Mouse (Mus musculus) inflammation-experienced regulatory T-cells, adult 6 months (primary cell): ENCODE measurements around the gene Olfr612. TPM values are rescaled to one million over a fixed set of nuclear protein-coding genes. Genes with fewer than 3 reads are reported as not detected.
"Not testable (repeated sequence)": the region's sequence is repeated elsewhere in the genome, so short reads cannot be mapped to it uniquely, and the experiment has no call there.

ENCODE experiments used
- ATAC-seq: one replicate; pipeline ENCODE4 v1.8.0; 2017
- polyA plus RNA-seq, 3 experiments: library from polyadenylated mRNA; unstranded; fragments of 100-300 nt; shearing (Covaris generic); gene quantifications; one replicate each; pipeline ENCODE4 v1.2.1; 2017

The Olfr612 gene
- polyA plus RNA-seq: not detected

DNA sequence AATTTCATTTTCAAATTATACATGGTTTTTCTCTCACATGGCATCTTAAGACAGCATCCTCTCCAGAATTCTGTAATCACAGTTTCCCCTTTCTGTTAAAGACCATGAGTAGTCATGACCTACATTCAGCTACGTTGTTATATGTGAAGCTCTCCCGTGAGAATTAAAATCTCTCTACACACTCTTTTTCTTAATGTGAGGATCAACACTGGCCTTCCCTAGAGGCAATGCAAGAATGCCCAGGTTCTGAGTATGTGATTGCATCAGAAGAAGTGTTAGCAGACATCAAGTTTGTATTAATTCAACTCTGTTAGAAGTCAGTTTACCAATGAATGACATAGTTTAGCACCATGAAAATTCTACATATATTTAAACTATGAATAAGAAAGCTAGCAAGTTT, at the start of gene Olfr612:
TSS of gene Olfr612 (minus strand) at position 101 of the 400 bp plus-strand sequence.
- not testable (repeated sequence) for ATAC-seq

DNA sequence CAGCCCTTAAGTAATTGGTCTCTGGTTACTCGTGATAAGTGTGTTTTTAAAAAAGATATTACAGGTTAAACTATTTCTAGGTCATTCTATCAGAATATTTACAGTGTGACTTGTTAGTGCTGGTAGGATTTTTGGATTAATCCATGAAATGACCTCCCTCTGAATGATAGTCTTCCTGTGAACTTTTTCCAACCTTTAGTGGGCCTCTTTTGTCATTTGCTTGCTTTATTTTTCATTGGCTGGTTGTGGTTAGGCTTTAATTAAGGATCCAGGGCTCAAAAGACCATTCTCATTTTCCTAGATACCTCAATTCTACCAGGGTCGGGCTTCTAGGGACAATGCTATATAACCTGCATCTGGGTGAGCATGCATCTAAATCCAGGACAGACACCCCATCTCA, 47.3 kb upstream of the Olfr612 start, which contains the start of gene Olfr618:
TSS of gene Olfr618 (plus strand) at position 301 of the 400 bp plus-strand sequence.
- no peak for ATAC-seq

DNA sequence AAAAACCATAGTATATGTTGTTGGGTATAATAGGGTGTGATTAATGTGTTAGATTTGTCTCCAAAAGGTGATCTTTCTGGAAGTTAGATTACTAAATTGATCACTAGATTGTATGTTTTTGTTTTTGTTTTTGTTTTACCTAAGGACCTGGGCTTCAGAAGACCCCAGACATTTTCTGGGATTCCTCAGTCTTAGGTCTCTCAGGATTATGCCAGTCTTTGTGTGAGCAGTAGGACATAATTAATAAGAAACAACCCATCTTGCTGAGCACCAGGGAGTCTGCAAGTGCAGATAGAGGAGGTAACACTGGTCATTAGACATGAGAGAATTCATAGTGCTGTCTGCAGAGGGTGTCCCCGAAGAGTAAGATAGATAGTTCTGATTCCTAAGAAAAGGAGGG, 30.2 kb upstream of the Olfr612 start, which contains the start of gene Olfr617:
TSS of gene Olfr617 (plus strand) at position 301 of the 400 bp plus-strand sequence.
- ATAC-seq: no peak

DNA sequence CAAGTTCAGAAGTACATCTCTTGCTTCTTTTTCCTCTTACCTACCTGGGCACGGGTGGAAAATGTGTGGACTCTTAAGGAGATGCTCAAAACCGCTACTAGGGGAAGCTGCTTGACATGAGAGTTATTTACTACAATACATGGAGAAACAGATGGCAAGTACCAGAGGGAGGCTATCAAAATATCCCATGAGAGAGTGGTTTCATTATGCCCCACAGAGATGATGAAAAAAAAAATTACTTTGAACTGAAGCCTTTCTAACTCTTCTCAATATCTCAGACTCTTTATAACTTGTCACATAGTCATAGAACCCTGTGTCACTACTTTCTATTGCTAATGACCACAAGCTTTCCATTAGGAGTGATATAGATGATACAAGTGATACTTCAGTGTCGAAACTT, 26.5 kb upstream of the Olfr612 start, which contains the start of gene Olfr616:
TSS of gene Olfr616 (minus strand) at position 101 of the 400 bp plus-strand sequence.
- no peak for ATAC-seq

DNA sequence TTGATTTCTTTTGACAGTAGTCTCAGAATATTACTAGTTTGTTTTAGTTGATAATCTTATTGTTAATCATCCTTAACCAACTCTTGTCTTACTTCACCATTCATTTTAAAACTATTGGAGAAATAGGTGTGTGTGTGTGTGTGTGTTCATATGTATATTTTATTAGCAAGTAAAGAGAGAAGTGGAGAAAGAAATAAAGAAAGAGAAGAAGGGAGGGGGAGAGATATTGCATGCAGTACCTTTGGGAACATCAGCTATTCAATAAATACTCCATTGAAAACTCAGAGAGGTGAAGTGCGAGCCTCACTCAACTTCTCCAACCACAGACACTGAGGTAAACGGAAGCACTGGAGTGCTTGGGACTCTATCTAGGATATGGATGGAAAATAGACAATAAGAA, 13.3 kb upstream of the Olfr612 start, which contains the start of gene Olfr615:
TSS of gene Olfr615 (plus strand) at position 301 of the 400 bp plus-strand sequence.
- ATAC-seq: no peak

DNA sequence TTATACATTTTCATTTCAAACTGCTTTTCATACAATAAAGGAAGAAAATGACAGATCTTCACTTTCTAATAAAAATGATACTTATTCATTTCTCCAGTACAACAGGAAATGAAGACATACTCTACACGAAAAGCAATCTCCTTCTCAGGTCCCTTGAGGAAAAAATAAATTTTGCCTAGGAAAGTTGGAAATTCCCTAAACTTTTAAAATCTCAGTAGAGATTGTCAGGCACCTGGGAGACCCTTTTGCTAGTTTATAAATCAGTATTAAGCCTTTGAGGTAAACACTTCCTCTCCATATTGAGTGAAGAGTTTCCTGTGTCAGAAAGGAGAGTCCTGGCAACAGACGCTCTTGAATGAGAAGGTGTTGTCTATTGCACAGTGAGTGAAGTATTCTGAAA, 5.3 kb upstream of the Olfr612 start, which contains the start of gene Olfr613:
TSS of gene Olfr613 (plus strand) at position 301 of the 400 bp plus-strand sequence.
- ATAC-seq: no peak

DNA sequence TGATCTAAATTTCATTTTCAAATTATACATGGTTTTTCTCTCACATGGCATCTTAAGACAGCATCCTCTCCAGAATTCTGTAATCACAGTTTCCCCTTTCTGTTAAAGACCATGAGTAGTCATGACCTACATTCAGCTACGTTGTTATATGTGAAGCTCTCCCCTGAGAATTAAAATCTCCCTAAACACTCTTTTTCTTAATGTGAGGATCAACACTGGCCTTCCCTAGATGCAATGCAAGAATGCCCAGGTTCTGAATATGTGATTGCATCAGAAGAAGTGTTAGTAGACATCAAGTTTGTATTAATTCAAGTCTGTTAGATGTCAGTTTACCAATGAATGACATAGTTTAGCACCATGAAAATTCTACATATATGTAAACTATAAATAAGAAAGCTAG, 21.8 kb downstream of the Olfr612 start, which contains the start of gene Olfr611:
TSS of gene Olfr611 (minus strand) at position 101 of the 400 bp plus-strand sequence.
- ATAC-seq: not testable (repeated sequence)

DNA sequence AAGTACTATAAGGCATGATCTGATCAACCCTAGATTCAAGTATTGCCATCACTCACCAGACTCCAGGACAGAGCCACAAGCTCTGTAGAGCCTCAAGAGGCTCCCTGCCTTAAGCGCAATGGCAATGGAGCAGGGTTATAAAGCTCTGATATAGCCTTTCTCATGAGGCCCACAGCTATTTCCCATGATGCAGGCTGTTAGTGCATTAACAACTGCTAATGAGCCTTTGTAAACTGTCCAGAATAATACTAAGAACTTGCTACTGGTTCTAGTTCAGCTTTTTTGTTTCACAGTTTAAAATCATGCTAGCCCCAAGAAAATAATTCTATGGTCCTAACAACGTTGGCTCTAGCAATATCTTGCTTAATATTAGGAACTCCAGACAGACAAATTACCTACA, 30.5 kb downstream of the Olfr612 start, which contains the start of gene Olfr610:
TSS of gene Olfr610 (minus strand) at position 101 of the 400 bp plus-strand sequence.
- no peak for ATAC-seq

DNA sequence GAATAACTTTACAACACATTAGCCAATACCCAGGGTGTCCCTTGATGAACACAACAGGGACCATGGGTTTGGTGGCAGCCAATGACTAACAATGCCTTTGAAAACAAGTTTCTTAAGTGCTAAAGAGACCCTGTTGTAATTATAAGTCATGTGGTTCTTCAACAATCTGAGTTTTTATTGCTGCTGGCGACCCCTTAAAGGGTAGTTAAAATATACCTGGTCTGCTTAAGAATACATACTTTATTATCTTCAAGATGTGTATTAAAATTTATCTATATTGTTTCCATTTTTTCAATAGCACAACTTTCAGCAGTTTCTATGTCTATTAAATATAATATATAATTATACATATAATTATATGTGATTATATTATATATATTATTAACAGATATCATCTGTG, 44.6 kb downstream of the Olfr612 start, which contains the start of gene Olfr609:
TSS of gene Olfr609 (minus strand) at position 101 of the 400 bp plus-strand sequence.
- ATAC-seq: no peak

Other genes starting within 250 kb of the Olfr612 start
- gene Olfr596, start 237.1 kb downstream of the Olfr612 start, polyA plus RNA-seq: not detected
- gene Olfr597, start 226.4 kb downstream of the Olfr612 start, polyA plus RNA-seq: under 1 TPM in 1 of 3 experiments, not detected in 2; 0.18 TPM
- not detected for gene Olfr598, start 219.1 kb downstream of the Olfr612 start, polyA plus RNA-seq
- gene Olfr599, start 206.8 kb downstream of the Olfr612 start, polyA plus RNA-seq: not detected
- gene Olfr600, start 193.0 kb downstream of the Olfr612 start, polyA plus RNA-seq: not detected
- not detected for gene Olfr601, start 180.1 kb downstream of the Olfr612 start, polyA plus RNA-seq
- not detected for gene Olfr603, start 156.5 kb downstream of the Olfr612 start, polyA plus RNA-seq
- gene Usp17lc, start 127.6 kb downstream of the Olfr612 start, polyA plus RNA-seq: not detected
- gene Olfr605, start 97.3 kb downstream of the Olfr612 start, polyA plus RNA-seq: not detected
- not detected for gene Olfr606, start 93.7 kb downstream of the Olfr612 start, polyA plus RNA-seq
- under 1 TPM in 1 of 3 experiments, not detected in 2; 0.09 TPM for gene Olfr607, start 78.6 kb downstream of the Olfr612 start, polyA plus RNA-seq
- not detected for gene Olfr608, start 72.8 kb downstream of the Olfr612 start, polyA plus RNA-seq
- gene Olfr609, start 44.7 kb downstream of the Olfr612 start, polyA plus RNA-seq: not detected
- gene Olfr610, start 30.6 kb downstream of the Olfr612 start, polyA plus RNA-seq: not detected
- not detected for gene Olfr611, start 21.9 kb downstream of the Olfr612 start, polyA plus RNA-seq
- not detected for gene Olfr613, start 5.4 kb upstream of the Olfr612 start, polyA plus RNA-seq
- gene Olfr615, start 13.4 kb upstream of the Olfr612 start, polyA plus RNA-seq: not detected
- gene Olfr616, start 26.4 kb upstream of the Olfr612 start, polyA plus RNA-seq: not detected
- not detected for gene Olfr617, start 30.3 kb upstream of the Olfr612 start, polyA plus RNA-seq
- not detected for gene Olfr618, start 47.4 kb upstream of the Olfr612 start, polyA plus RNA-seq
- not detected for gene Olfr619, start 57.9 kb upstream of the Olfr612 start, polyA plus RNA-seq
- under 1 TPM in 2 of 3 experiments, not detected in 1; 0.18 to 0.95 TPM for gene Olfr620, start 69.8 kb upstream of the Olfr612 start, polyA plus RNA-seq
- gene Olfr622, start 100.0 kb upstream of the Olfr612 start, polyA plus RNA-seq: not detected
- not detected for gene Olfr623, start 121.0 kb upstream of the Olfr612 start, polyA plus RNA-seq
- not detected for gene Olfr624, start 128.5 kb upstream of the Olfr612 start, polyA plus RNA-seq
- gene Olfr625-ps1, start 140.0 kb upstream of the Olfr612 start, polyA plus RNA-seq: not detected
- not detected for gene Olfr243, start 172.0 kb upstream of the Olfr612 start, polyA plus RNA-seq
- gene Olfr628, start 187.7 kb upstream of the Olfr612 start, polyA plus RNA-seq: not detected
- not detected for gene Olfr629, start 202.2 kb upstream of the Olfr612 start, polyA plus RNA-seq
- not detected for gene Olfr630, start 214.6 kb upstream of the Olfr612 start, polyA plus RNA-seq
- gene Olfr69, start 228.9 kb upstream of the Olfr612 start, polyA plus RNA-seq: under 1 TPM in 1 of 3 experiments, not detected in 2; 0.12 TPM
- gene Olfr68, start 237.0 kb upstream of the Olfr612 start, polyA plus RNA-seq: not detected
- not detected for gene Olfr67, start 249.1 kb upstream of the Olfr612 start, polyA plus RNA-seq